Mouse (Mus musculus): ENCODE measurements at regions not wholly inside any gene's neighbourhood (a gene's known extent, or its start where the extent isn't known, plus 50 kb on each side); places are given as distances from the start of the nearest gene placed in this dataset.

GRCm38 (mm10) chr9:89858005-89858404 lies 51.7 kb upstream of the Rasgrf1 start:
- no peak overlapping the region for H3K27ac ChIP-seq (ENCODE audit: poor library complexity, severe bottlenecking)
- no peaks in the 10 kb centered on the region for H3K4me1 ChIP-seq (replicated peaks)
- ATAC-seq (ENCODE audit: insufficient number of reproducible peaks, low FRiP score): no peak
- H3K4me3 ChIP-seq: no peak overlapping the region
- no peak overlapping the region for H3K9ac ChIP-seq
- H3K4me2 ChIP-seq: no peak overlapping the region
- H3K9me3 ChIP-seq (replicated peaks): no peaks in the 10 kb centered on the region
- H3K27me3 ChIP-seq (replicated peaks): 0 out of 2 replicates have a peak, but pooled peaks cover 4% of the 10 kb centered on the region
- no peaks in the 10 kb centered on the region for H3K36me3 ChIP-seq

GRCm38 (mm10) chr9:89850491-89851282 lies 59.0 kb upstream of the Rasgrf1 start:
- Histone ChIP-seq H3K9me3 (replicated peaks) (no peaks in the 10 kb centered on the region), H3K36me3 (no peaks in the 10 kb centered on the region), H3K9ac (no peak overlapping the region), H3K4me1 (replicated peaks) (no peaks in the 10 kb centered on the region), H3K4me3 (no peak overlapping the region), H3K27me3 (replicated peaks) (0 out of 2 replicates have a peak, but pooled peaks cover 4% of the 10 kb centered on the region), H3K27ac (ENCODE audit: poor library complexity, severe bottlenecking) (no peak overlapping the region), H3K4me2 (no peak overlapping the region)
- 77% methylated on average over 10 of the region's 10 CpGs for WGBS
- no peak for ATAC-seq (ENCODE audit: insufficient number of reproducible peaks, low FRiP score)

- no peaks in the 10 kb centered on the region for H3K36me3 ChIP-seq
- ATAC-seq (ENCODE audit: insufficient number of reproducible peaks, low FRiP score): no peak
- H3K4me3 ChIP-seq: no peak overlapping the region
- no peak overlapping the region for H3K27ac ChIP-seq (ENCODE audit: poor library complexity, severe bottlenecking)
- WGBS: 84% methylated on average over 3 of the region's 3 CpGs
- H3K27me3 ChIP-seq (replicated peaks): 0 out of 2 replicates have a peak, but pooled peaks cover 3% of the 10 kb centered on the region
- no peak overlapping the region for H3K4me2 ChIP-seq
- H3K4me1 ChIP-seq (replicated peaks): no peaks in the 10 kb centered on the region
- no peaks in the 10 kb centered on the region for H3K9me3 ChIP-seq (replicated peaks)
- no peak overlapping the region for H3K9ac ChIP-seq
Observed at GRCm38 (mm10) chr9:89849947-89850346, 59.8 kb upstream of the Rasgrf1 start.

- H3K36me3 ChIP-seq: no peaks in the 10 kb centered on the region
- H3K9ac ChIP-seq: no peak overlapping the region
- no peaks in the 10 kb centered on the region for H3K27me3 ChIP-seq (replicated peaks)
- WGBS: 62% methylated on average over 3 of the region's 3 CpGs
- H3K9me3 ChIP-seq (replicated peaks): no peaks in the 10 kb centered on the region
- no peak overlapping the region for H3K4me3 ChIP-seq
- H3K27ac ChIP-seq (ENCODE audit: poor library complexity, severe bottlenecking): no peak overlapping the region
- no peak for ATAC-seq (ENCODE audit: insufficient number of reproducible peaks, low FRiP score)
- no peaks in the 10 kb centered on the region for H3K4me1 ChIP-seq (replicated peaks)
- H3K4me2 ChIP-seq: no peak overlapping the region
Observed at GRCm38 (mm10) chr9:89848571-89848970, 61.1 kb upstream of the Rasgrf1 start.

GRCm38 (mm10) chr9:89846973-89847372 lies 62.7 kb upstream of the Rasgrf1 start:
- H3K4me2 ChIP-seq: no peak overlapping the region
- ATAC-seq (ENCODE audit: insufficient number of reproducible peaks, low FRiP score): no peak
- no peaks in the 10 kb centered on the region for H3K36me3 ChIP-seq
- H3K4me1 ChIP-seq (replicated peaks): peaks cover 6% of the 10 kb centered on the region; the same call in 1 of the 2 replicates
- no peaks in the 10 kb centered on the region for H3K27me3 ChIP-seq (replicated peaks)
- no peak overlapping the region for H3K9ac ChIP-seq
- no peak overlapping the region for H3K4me3 ChIP-seq
- no peak overlapping the region for H3K27ac ChIP-seq (ENCODE audit: poor library complexity, severe bottlenecking)
- H3K9me3 ChIP-seq (replicated peaks): no peaks in the 10 kb centered on the region

- Histone ChIP-seq H3K4me1 (replicated peaks) (peaks cover 6% of the 10 kb centered on the region; the same call in 1 of the 2 replicates), H3K27ac (ENCODE audit: poor library complexity, severe bottlenecking) (no peak overlapping the region), H3K9ac (no peak overlapping the region), H3K36me3 (no peaks in the 10 kb centered on the region), H3K4me3 (no peak overlapping the region), H3K27me3 (replicated peaks) (peaks cover 5% of the 10 kb centered on the region; the same call in 1 of the 2 replicates), H3K9me3 (replicated peaks) (no peaks in the 10 kb centered on the region), H3K4me2 (no peak overlapping the region)
- 83% methylated on average over 8 of the region's 8 CpGs for WGBS
- no peak for ATAC-seq (ENCODE audit: insufficient number of reproducible peaks, low FRiP score)
Observed at GRCm38 (mm10) chr9:89842776-89843089, 67.0 kb upstream of the Rasgrf1 start.

- Histone ChIP-seq H3K4me2 (no peak overlapping the region; the same call in 1 of the 2 replicates), H3K27me3 (replicated peaks) (peaks cover 5% of the 10 kb centered on the region; the same call in 1 of the 2 replicates), H3K36me3 (no peaks in the 10 kb centered on the region), H3K9ac (no peak overlapping the region), H3K4me1 (replicated peaks) (peaks cover 6% of the 10 kb centered on the region; the same call in 1 of the 2 replicates), H3K9me3 (replicated peaks) (no peaks in the 10 kb centered on the region), H3K27ac (ENCODE audit: poor library complexity, severe bottlenecking) (no peak overlapping the region), H3K4me3 (no peak overlapping the region)
- WGBS: 52% methylated on average over 12 of the region's 12 CpGs
- ATAC-seq (ENCODE audit: insufficient number of reproducible peaks, low FRiP score): no peak
Observed at GRCm38 (mm10) chr9:89841866-89842775, 67.6 kb upstream of the Rasgrf1 start.

- 29% methylated on average over 2 of the region's 2 CpGs for WGBS
- no peaks in the 10 kb centered on the region for H3K9me3 ChIP-seq (replicated peaks)
- H3K9ac ChIP-seq: no peak overlapping the region
- H3K4me2 ChIP-seq: no peak overlapping the region
- peaks cover 5% of the 10 kb centered on the region; the same call in 1 of the 2 replicates for H3K27me3 ChIP-seq (replicated peaks)
- H3K27ac ChIP-seq (ENCODE audit: poor library complexity, severe bottlenecking): no peak overlapping the region
- H3K4me3 ChIP-seq: no peak overlapping the region
- H3K4me1 ChIP-seq (replicated peaks): peaks cover 6% of the 10 kb centered on the region; the same call in 1 of the 2 replicates
- H3K36me3 ChIP-seq: no peaks in the 10 kb centered on the region
- ATAC-seq (ENCODE audit: insufficient number of reproducible peaks, low FRiP score): no peak
Observed at GRCm38 (mm10) chr9:89841371-89841770, 68.3 kb upstream of the Rasgrf1 start.

- Histone ChIP-seq H3K4me3 (no peak overlapping the region), H3K27me3 (replicated peaks) (peaks cover 9% of the 10 kb centered on the region; the same call in 1 of the 2 replicates), H3K4me1 (replicated peaks) (no peaks in the 10 kb centered on the region), H3K27ac (ENCODE audit: poor library complexity, severe bottlenecking) (no peak overlapping the region), H3K36me3 (no peaks in the 10 kb centered on the region), H3K4me2 (no peak overlapping the region), H3K9me3 (replicated peaks) (no peaks in the 10 kb centered on the region), H3K9ac (no peak overlapping the region)
- 75% methylated on average over 7 of the region's 7 CpGs for WGBS
- no peak for ATAC-seq (ENCODE audit: insufficient number of reproducible peaks, low FRiP score)
Observed at GRCm38 (mm10) chr9:89836454-89837245, 73.1 kb upstream of the Rasgrf1 start.

GRCm38 (mm10) chr9:89833596-89833995 lies 76.1 kb upstream of the Rasgrf1 start:
- Histone ChIP-seq H3K27me3 (replicated peaks) (0 out of 2 replicates have a peak, but pooled peaks cover 6% of the 10 kb centered on the region), H3K4me2 (no peak overlapping the region), H3K9ac (no peak overlapping the region), H3K36me3 (no peaks in the 10 kb centered on the region), H3K4me1 (replicated peaks) (no peaks in the 10 kb centered on the region), H3K4me3 (no peak overlapping the region), H3K9me3 (replicated peaks) (no peaks in the 10 kb centered on the region), H3K27ac (ENCODE audit: poor library complexity, severe bottlenecking) (no peak overlapping the region)
- 85% methylated on average over 9 of the region's 9 CpGs for WGBS
- no peak for ATAC-seq (ENCODE audit: insufficient number of reproducible peaks, low FRiP score)

All from heart, embryonic 12.5 days (tissue).